Mouse (Mus musculus): ENCODE results near the gene Arhgap23. TPM values are rescaled to one million over a fixed set of nuclear protein-coding genes. Genes with fewer than 3 reads are reported as not detected.

Gene Arhgap23
- polyA plus RNA-seq, 1 experiment from 2014 or later = 3.9 TPM

DNA sequence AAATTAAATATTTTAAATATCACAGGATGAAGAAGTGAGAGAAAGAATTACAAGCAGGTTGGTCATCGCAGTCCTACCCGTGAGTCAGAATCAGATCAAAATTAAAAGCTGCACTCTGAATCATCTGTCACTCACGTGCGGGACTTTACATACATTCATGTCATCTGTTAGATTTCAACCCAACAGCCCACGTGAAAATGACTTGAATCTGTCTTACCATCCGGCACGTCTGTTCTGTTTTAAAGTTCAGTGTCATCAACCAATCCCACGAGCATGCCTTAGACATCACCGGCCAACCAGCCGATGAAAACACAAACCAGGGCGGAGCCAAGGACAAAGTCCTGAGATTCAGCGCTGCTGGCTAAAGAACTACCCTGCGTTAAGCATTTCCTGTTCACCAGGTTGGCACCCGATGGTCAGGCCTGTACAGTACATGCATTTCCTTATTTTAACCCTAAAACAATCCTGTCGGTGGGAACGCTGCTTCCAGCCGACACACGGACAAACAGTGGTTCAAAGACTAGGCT is 113.0 kb downstream of the Arhgap23 start:
- no peaks in the 10 kb centered on the region for H3K36me3 ChIP-seq
- DNase-seq (ENCODE audit: low spot score) = no peak
- H3K27ac ChIP-seq = no peak overlapping the region
- H3K9me3 ChIP-seq (replicated peaks) = no peaks in the 10 kb centered on the region
- H3K27me3 ChIP-seq (ENCODE audit: low read depth, poor library complexity, severe bottlenecking) = peaks cover 48% of the 10 kb centered on the region
- WGBS = 78% methylated on average over 18 of the region's 18 CpGs
- peaks cover 49% of the 10 kb centered on the region for H3K4me1 ChIP-seq
- no peak overlapping the region for H3K4me3 ChIP-seq

DNA sequence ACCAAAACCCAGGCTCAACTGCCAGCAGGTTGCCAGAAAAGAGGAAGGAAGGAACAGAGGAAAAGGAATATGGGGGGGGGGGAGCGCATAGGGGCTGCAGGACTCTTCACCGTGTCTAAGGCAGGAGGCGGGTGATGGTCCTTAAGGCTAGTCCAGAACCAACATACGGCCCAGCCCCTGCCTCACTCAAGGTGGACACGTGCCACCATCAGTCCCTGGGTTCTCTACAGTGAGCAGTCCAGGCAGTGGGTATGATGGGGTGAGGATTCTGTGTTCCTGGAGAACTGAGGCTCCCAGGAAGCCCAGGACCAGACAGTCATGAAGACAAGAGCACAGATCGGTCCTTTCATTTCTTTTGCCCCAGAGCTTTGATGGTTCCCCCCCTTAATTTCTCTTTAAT is 114.7 kb downstream of the Arhgap23 start:
- Histone ChIP-seq H3K4me1 (peaks cover 44% of the 10 kb centered on the region), H3K27me3 (ENCODE audit: low read depth, poor library complexity, severe bottlenecking) (peaks cover 65% of the 10 kb centered on the region)

DNA sequence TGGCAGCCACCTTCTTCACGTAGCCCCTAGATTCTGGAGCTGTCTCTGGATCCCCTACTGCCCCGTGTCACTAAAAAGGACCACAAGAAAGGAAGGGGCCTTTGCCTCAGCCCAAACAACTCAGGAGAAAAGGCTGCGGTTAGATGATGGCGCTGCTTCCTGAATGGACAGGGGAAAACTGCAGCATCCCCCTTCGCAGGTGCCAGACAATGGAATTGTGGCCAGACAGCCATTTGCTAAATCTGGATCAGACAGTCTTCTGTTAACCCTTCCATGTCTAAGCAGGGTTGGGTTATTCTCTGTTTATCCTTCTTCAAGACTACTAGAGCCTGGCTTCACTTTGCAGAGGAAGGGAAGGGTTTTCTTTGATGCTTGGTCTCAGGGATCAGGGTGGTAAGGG is 115.6 kb downstream of the Arhgap23 start:
- H3K4me1 ChIP-seq = peaks cover 43% of the 10 kb centered on the region
- WGBS = 74% methylated on average over 5 of the region's 5 CpGs
- no peak overlapping the region for H3K4me3 ChIP-seq

More for the DNA sequence above, 114.7 kb downstream of the Arhgap23 start:
- no peak for DNase-seq (ENCODE audit: low spot score)
- no peaks in the 10 kb centered on the region for H3K9me3 ChIP-seq (replicated peaks)
- WGBS = 91% methylated on average over 6 of the region's 6 CpGs
- H3K4me3 ChIP-seq = no peak overlapping the region
- H3K27ac ChIP-seq = no peak overlapping the region
- no peaks in the 10 kb centered on the region for H3K36me3 ChIP-seq

DNA sequence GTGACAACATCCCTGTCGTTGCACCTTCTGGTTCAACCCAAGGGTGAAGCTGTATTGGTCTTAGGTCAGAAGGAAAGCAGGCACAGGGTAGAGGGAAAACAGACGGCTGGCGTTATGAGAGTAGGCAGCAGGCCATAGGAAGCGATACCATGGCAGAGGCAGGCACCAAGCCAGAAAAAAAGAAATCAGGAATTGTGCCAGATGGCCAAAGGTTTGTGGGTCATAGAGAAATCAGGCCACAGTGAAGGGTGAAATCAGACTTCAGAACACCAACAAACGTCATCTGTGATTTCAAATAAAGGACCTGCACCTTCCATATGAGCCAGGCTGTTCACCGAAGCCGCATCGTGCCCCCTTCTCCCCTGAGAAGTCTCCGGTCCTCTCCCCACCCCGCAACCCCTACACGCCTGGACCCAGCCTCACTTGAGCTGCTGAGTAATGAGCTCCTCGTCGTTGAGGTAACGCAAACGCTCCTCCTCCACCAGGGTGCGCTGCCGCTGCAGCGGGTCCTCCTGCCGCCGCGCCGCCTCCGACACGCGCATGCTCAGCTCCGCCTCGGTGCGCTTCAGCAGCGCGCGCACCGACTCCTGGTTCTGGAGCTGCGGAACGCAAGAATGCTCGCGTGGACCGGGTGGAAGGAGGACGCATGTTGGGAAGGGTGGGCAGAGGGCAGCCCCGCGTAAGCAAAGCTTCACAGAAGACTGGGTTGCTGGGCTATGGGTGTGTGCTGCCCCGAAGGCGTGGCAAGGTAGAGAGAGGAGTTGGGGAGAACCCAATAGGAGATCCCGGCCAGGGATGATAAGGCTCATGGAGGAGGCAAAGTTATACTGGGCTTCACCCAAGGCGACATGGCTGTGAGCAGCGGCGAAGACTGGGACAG is 116.3 kb downstream of the Arhgap23 start:
- peak overlapping the region; percentile 63 for H3K4me3 ChIP-seq

More for the DNA sequence above, 115.6 kb downstream of the Arhgap23 start:
- DNase-seq (ENCODE audit: low spot score) = no peak
- Histone ChIP-seq H3K36me3 (no peaks in the 10 kb centered on the region), H3K27me3 (ENCODE audit: low read depth, poor library complexity, severe bottlenecking) (peaks cover 72% of the 10 kb centered on the region), H3K27ac (no peak overlapping the region), H3K9me3 (replicated peaks) (no peaks in the 10 kb centered on the region)

DNA sequence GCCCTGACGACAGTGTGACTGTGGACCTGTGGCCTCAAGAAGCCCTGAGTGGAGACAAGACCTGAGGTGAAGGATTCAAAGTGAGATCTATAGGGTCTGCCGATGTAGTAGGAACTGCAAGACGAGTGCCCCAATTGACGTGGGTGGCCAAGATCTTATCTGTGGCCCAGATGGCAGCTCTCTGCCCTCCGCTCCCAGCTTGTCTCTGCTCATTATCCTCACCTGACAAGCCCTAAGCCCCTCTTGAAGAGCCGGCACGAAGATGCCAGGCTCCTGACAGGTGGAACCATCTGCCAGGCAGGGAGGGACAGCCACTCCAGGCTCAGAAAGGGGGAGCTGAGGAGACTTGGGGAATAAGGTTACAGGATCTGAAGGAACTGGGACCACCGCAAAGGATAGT is 117.0 kb downstream of the Arhgap23 start:
- 13% methylated on average over 8 of the region's 8 CpGs for WGBS
- Histone ChIP-seq H3K4me1 (peaks cover 51% of the 10 kb centered on the region), H3K27me3 (ENCODE audit: low read depth, poor library complexity, severe bottlenecking) (peaks cover 77% of the 10 kb centered on the region), H3K9me3 (replicated peaks) (no peaks in the 10 kb centered on the region), H3K36me3 (no peaks in the 10 kb centered on the region), H3K4me3 (peak overlapping the region; percentile 63), H3K27ac (no peak overlapping the region)
- DNase-seq (ENCODE audit: low spot score) = no peak

More for the DNA sequence above, 116.3 kb downstream of the Arhgap23 start:
- H3K4me1 ChIP-seq = peaks cover 44% of the 10 kb centered on the region
- peak overlapping the region; percentile 58; the same call in 1 of the 2 replicates for H3K27ac ChIP-seq
- no peaks in the 10 kb centered on the region for H3K36me3 ChIP-seq
- 7% methylated on average over 46 of the region's 46 CpGs for WGBS
- peak; percentile 93 for DNase-seq (ENCODE audit: low spot score)
- H3K27me3 ChIP-seq (ENCODE audit: low read depth, poor library complexity, severe bottlenecking) = peaks cover 72% of the 10 kb centered on the region
- H3K9me3 ChIP-seq (replicated peaks) = no peaks in the 10 kb centered on the region

DNA sequence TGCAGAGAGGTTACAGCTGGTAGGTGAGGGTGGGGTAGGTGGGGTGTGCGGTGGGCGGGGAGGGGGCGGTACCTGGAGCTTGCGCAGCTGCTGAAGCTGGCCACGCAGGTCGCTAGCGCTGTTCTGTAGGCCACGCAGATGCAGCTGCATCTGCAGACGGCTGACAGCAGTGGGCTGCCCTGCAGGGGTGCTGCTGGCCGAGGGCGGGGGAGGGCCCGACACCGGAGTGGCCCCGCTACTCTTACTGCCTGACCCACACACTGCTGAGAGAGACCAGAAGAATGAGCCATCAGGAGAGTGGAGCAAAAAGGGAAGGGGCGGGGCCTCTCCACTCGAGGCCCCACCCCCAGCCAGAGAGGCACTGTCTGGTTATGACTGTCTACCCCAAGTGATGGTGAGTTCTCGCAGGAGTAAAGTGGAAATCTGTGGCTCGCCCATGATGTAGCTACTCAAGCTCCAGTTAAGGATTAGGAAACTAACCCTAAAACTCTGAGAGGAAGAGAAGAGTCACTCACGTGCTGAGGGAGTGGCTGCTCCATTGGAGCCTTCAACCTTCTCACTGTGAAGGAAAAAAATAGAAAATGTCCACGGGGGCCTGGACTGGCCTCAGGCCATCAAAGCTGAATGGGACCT is 117.7 kb downstream of the Arhgap23 start:
- Histone ChIP-seq H3K4me1 (peaks cover 54% of the 10 kb centered on the region), H3K4me3 (peak overlapping the region; percentile 63), H3K9me3 (replicated peaks) (no peaks in the 10 kb centered on the region), H3K27me3 (ENCODE audit: low read depth, poor library complexity, severe bottlenecking) (peaks cover 85% of the 10 kb centered on the region), H3K36me3 (no peaks in the 10 kb centered on the region), H3K27ac (no peak overlapping the region)
- peak; percentile 51 for DNase-seq (ENCODE audit: low spot score)
- WGBS = 3% methylated on average over 20 of the region's 20 CpGs

DNA sequence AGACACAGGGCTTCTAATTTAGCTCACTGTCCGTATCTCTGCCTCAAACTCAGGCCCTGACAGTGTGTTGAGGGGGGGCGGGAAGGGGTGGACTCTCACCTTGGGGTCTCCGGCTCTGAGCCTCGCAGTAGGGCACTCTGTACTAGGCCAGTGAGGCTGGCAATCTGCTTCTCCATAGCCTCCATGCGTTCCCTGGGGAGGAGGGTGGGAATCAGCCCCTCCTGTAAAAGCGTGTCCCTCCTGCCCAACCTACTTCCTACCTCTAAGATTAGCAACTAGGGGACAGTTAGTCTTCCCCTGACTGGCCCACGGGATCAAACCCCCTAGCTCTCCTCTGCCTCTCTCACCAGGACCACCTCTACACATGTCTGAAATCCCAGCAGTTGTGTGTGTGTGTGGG is 118.3 kb downstream of the Arhgap23 start:
- no peak overlapping the region for H3K27ac ChIP-seq
- H3K4me3 ChIP-seq = 0 out of 2 replicates have a peak overlapping the region, but pooled peaks have one; percentile 63
- peaks cover 54% of the 10 kb centered on the region for H3K4me1 ChIP-seq
- H3K9me3 ChIP-seq (replicated peaks) = no peaks in the 10 kb centered on the region
- H3K36me3 ChIP-seq = no peaks in the 10 kb centered on the region
- peaks cover 90% of the 10 kb centered on the region for H3K27me3 ChIP-seq (ENCODE audit: low read depth, poor library complexity, severe bottlenecking)
- no peak for DNase-seq (ENCODE audit: low spot score)
- 18% methylated on average over 7 of the region's 7 CpGs for WGBS

DNA sequence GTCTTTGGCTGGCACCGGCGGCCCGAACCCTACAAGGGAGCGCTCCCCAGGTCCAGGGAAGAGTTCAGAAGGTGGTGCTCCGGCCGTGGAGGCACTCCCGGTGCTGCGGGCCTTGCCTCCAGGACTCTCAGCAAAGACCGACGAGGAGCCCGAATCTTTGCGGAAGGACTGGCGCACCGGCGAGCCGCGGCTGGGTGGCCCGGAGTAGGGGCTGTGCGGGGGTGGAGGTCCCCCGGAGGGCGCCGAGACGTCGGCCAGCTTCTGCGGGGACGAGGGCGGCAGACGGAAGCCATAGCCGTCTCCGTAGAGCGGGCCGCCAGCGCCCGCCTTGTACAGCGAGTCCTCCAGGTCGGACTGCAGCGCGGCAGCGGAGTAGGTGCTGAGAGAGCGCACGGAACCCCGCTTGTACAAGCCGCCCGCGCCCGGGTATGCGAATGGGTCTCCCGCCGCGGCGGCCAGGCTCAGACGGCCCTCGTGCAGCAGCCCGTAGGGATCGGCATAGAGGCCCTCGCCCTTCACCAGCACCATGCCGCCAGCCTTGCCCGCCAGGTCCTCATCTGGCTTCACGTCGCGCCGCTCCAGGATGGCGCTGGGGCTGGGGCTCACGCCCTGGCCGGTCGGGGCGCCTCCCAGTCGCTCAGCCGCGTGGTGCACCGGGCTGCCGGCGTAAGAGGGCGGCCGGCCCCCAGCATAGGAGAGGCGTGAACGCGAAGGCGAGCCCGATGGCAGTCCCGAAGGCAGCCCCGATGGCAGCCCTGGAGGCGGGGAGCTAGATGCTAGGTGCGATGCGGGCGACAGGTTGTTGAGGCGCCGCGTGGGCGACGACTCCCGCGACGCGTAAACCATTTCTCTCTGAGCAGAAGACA is 119.3 kb downstream of the Arhgap23 start:
- DNase-seq (ENCODE audit: low spot score) = peak; percentile 65
- peaks cover 54% of the 10 kb centered on the region for H3K4me1 ChIP-seq
- peaks cover 96% of the 10 kb centered on the region for H3K27me3 ChIP-seq (ENCODE audit: low read depth, poor library complexity, severe bottlenecking)
- no peaks in the 10 kb centered on the region for H3K9me3 ChIP-seq (replicated peaks)
- H3K27ac ChIP-seq = peak overlapping the region; percentile 54; the same call in 1 of the 2 replicates
- H3K36me3 ChIP-seq = no peaks in the 10 kb centered on the region
- peak overlapping the region; percentile 42 for H3K4me3 ChIP-seq
- 1% methylated on average over 95 of the region's 95 CpGs for WGBS

DNA sequence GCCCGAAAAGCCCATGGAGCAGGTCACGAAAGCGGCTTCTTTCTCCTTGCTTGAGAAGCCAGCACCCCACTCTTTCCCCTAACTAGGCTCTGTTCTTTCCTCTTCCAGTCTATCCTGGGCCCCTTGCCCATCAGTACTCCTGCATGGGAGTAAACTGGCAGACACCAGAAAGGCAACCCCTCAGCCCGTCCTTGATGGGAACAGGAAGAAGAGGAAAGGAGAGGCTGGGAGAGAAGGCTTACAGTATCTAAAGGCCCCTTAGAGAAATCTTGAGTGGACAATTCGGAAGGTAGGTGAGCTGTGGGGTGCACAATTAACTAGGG is 119.9 kb downstream of the Arhgap23 start:
- Histone ChIP-seq H3K9me3 (replicated peaks) (no peaks in the 10 kb centered on the region), H3K27me3 (ENCODE audit: low read depth, poor library complexity, severe bottlenecking) (peaks cover 98% of the 10 kb centered on the region), H3K4me3 (peak overlapping the region; percentile 42), H3K36me3 (no peaks in the 10 kb centered on the region), H3K27ac (no peak overlapping the region), H3K4me1 (peaks cover 54% of the 10 kb centered on the region)
- 17% methylated on average over 5 of the region's 5 CpGs for WGBS
- DNase-seq (ENCODE audit: low spot score) = no peak

DNA sequence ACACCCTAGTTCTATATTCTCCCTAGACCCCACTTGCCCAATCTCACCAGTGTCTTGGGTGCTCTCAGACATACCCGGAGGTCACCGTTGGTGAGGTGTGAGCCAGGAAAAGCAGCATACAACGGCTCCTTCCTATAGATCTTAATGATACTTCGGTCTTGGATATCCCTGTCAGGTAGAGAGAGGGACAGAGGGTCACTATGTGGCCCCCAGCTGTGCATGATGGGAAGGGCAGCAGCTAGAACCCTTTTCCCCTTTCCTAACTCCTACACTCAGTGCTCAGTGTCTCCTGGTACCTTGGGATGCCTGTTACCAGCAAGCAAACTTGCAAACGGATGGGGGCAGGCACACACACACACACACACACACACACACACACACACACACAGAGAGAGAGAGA is 120.3 kb downstream of the Arhgap23 start:
- Histone ChIP-seq H3K9me3 (replicated peaks) (no peaks in the 10 kb centered on the region), H3K4me1 (peaks cover 57% of the 10 kb centered on the region), H3K4me3 (no peak overlapping the region), H3K27me3 (ENCODE audit: low read depth, poor library complexity, severe bottlenecking) (peaks cover 98% of the 10 kb centered on the region), H3K27ac (no peak overlapping the region), H3K36me3 (no peaks in the 10 kb centered on the region)
- 45% methylated on average over 5 of the region's 5 CpGs for WGBS
- no peak for DNase-seq (ENCODE audit: low spot score)

DNA sequence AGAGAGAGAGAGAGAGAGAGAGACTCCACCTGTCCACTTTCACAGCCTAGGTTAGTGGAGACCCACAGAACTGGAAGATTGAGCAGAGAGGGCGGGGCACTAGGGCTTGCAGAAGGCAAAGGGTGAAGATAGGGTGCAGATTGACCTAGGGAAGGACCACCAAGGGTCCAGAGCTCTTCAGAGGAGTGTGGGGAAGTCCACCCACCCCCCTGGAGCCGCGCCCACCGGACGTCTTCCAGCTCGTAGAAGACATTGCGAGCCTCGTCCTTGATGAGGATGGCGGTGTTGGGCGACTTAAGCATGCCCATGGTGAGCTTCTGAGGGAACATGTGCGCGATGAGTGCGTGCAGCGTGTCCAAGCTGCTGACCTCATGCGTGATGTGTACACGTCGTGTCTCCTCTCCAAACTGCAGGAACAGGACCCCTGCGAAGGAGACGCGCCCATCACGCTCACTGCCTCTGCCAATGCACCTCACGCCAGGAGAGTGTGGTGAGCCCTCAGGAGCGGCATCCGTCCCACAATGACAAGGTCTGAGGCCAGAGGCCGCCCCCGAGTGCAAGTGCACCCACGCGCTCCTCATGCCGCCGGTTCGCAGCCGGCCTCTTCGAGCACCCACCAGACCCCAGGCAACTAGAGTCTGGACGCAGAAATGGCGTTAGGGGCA is 120.9 kb downstream of the Arhgap23 start:
- Histone ChIP-seq H3K4me1 (peaks cover 59% of the 10 kb centered on the region), H3K36me3 (no peaks in the 10 kb centered on the region), H3K27me3 (ENCODE audit: low read depth, poor library complexity, severe bottlenecking) (peaks cover 98% of the 10 kb centered on the region), H3K4me3 (peak overlapping the region; percentile 55), H3K9me3 (replicated peaks) (no peaks in the 10 kb centered on the region), H3K27ac (no peak overlapping the region)
- DNase-seq (ENCODE audit: low spot score) = no peak
- WGBS = 9% methylated on average over 35 of the region's 35 CpGs

All from limb, embryonic 10.5 days (tissue).